Mouse (Mus musculus) activated CD4-positive, CD25-positive, alpha-beta regulatory T cell, adult 4 months (primary cell): ENCODE measurements around the gene Gm20388. TPM values are rescaled to one million over a fixed set of nuclear protein-coding genes. Genes with fewer than 3 reads are reported as not detected.
"Not testable (repeated sequence)": the region's sequence is repeated elsewhere in the genome, so short reads cannot be mapped to it uniquely, and the experiment has no call there.

Experiments
- ATAC-seq: one replicate; pipeline ENCODE4 v1.8.0; 2017
- polyA plus RNA-seq, 2 experiments: library from polyadenylated mRNA; unstranded; fragments of 100-300 nt; shearing (Covaris generic); gene quantifications; one replicate each; pipeline ENCODE4 v1.2.1; 2017

Gm20388 gene
- polyA plus RNA-seq, 2 experiments from 2014 or later: 9.9 to 12.3 TPM

DNA sequence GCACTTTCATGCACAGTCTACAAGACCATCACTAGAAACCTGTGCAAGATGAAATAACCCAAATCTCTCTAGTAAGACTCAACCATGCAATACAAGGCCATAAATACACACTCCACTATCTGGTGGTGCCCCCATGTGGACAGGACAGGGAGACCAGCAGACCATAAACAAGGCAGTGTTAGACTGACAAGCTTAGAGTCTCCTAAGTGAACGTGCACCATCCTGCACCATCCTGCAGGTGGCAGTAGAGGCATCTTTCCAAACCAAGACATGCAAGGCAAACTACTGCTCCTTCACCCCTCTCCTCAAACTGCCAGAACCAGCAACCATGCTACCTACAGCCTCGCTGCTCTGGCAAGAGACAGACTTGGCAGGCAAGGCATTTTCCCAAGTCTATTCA lies 4014.1 kb downstream of the Gm20388 start:
- ATAC-seq: peak; percentile 93

DNA sequence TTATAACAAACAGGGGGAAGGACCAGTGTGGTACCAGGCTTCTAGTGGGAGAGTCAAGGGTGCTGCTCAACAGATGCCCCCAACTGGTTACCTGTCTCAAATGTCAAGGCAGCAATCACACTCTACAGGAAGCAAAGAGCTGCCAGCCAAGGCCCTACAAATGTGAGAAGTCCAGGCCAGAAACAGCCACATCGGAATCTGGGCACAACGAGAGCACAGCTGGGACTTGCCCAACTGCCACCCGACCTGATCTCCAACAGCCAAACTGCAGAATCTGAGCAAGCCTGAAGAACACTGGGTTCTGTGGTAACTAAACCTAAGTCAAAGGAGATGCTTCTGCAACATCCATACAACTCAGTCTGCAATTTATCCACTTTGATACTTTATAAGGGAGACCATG lies 4015.0 kb downstream of the Gm20388 start:
- no peak for ATAC-seq

DNA sequence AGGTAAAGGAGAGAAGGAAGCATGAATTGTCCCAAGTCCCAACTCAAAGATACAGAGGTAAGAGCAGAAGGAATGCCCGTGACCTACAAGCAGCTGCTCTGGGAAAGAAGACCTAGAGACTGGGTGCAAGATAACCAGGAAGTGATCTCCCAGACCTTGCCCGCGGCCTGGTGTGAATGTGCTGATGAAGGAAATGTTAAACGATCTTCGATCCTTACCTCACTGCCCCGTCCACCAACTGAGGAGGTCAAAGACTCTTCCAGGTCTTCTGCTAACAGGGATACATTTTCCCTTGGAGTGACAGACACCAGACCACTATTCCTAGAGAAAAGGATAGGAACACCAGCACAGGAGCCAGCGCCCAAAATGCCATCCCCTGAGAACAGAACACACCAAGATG lies 4018.4 kb downstream of the Gm20388 start:
- no peak for ATAC-seq

DNA sequence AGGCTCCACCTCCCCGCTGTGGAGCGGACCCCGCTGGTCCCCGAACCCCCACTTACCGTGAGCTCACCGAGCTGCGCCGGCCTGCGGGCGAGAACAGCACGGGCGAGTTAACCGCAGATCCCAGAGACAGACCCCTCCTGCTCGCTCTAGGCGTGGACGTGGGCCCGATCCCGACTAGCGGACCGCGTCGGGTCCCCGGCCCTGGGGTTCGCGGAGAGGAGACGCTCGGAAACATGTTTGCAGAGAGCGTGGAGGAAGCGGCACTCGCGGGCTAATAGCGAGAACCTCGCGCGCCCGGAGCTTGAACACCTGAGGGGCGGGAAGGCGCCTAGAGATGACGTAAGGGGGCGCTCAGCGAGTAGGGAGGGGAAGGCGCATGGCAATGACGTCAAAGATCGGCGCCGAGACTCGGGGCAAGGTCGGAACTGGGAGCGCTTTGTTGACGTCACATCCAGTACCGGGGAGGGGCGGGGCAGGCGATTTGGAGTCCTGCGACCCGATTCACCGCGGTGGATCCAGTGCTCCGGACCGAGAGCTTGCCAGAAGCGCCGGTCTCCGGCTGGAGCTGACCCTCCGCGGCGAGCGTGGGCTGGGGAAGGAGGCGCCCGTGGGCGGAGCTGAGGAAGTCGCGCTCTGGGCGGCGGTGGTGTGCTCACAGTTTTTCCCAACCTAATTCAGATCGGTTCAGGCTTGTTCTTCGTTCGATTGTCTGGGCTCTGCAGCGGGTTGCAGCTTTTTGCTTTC lies 4038.5 kb downstream of the Gm20388 start, which contains the start of gene Nup133:
TSS of gene Nup133 (minus strand) at position 324 of the 744 bp plus-strand sequence.
- peak; percentile 85 for ATAC-seq

DNA sequence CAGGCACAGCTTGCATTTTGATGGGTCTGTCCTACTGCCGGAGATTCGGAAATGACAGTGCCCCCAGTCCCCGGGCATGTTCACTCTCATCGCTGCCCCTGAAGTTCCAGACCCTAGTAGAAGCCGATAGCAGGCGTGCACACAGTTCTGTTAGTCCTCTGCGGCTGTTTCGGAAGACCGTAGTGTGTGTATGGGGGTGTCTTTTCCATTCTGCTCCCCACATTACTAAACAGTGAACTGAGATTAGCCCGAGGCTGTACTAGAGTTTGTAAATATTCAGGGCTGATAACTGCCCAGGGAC lies 4039.0 kb downstream of the Gm20388 start:
- peak; percentile 14 for ATAC-seq

DNA sequence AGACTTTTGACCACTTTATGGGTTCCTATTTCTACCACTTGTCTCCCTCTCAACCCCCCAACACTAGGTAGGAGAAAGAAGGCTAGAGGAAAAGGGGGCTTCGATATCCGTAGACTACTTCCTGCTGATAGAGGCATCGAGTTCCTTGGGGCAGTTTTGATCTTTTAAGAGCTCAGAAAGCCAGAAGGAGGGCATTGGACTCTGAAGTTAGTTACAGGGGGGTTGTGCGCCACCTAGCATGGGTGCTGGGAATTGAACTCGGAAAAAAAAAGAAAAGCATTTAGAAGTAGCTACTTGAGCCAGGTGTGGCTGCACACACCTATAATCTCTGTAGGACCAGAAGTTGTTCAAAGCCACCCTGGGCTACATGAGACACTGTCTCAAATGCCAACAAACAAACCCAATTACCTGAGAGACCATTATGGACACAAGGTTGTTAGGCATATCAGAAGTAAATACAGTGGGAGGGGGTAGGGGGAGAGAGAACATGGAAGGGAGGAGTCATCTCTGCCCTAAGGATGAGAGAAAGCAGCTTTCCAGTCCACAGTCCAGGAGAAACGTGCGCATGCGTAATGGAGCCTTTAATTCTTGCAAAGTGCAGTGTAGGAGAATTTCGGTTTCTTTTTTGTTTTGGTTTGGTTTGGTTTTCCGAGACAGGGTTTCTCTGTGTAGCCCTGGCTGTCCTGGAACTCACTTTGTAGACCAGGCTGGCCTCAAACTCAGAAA lies 4039.6 kb downstream of the Gm20388 start:
- peak; percentile 58 for ATAC-seq

DNA sequence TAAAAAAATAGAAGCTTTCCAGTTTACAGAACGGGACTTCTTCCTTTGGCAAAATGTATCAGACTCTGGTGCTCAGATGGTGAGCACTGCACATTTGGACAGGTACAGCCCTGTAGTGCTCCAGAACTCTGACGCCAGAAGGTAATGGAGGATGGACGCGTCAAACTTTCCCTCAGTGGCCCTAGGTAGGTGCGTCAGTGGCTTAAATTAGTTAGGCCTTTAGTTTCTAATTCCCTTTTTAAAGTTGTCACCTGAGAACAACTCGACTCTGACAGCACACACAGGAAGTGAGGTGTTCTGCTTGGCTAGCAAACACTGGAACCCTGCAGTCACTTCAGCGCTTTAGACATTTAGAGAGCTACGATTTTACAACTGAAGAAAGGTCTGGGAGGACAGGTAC lies 4043.0 kb downstream of the Gm20388 start:
- no peak for ATAC-seq

DNA sequence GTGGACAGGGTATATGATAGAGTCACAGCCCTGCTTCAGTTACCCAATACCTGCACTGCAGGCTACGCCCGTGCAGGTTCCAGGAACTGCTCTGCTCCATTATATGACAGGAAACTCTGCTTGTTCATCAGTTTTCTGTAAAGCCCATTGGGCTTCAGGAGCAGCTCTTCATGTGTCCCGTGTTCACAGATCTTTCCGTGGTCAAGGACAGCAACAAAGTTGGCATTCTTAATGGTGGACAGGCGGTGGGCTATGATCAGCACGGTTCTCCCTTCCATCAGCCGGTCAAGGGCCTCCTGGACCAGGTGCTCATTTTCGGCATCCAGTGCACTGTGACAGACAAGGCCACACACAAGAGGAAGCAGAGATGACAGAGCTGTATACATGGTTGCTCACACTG lies 4043.6 kb downstream of the Gm20388 start:
- ATAC-seq: no peak

DNA sequence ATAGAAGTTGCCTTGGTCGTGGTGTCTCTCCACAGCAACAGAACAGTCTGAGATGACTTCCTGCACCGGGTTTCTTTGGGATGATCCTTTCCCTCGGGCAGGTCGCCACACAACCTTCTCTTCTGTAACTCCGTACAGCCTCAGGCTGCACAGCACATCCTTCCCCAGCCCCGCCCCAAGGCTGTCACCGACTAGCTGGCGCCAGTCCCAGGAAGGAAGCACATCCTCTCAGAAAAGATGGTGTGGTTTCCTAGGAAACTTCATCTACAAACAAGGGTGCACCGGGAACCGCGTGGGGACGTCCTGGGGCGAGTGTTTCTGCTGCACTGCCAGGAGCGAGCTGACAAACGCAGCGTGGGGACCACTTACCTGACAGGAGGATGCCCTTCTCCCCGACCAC lies 4047.5 kb downstream of the Gm20388 start:
- ATAC-seq: no peak

DNA sequence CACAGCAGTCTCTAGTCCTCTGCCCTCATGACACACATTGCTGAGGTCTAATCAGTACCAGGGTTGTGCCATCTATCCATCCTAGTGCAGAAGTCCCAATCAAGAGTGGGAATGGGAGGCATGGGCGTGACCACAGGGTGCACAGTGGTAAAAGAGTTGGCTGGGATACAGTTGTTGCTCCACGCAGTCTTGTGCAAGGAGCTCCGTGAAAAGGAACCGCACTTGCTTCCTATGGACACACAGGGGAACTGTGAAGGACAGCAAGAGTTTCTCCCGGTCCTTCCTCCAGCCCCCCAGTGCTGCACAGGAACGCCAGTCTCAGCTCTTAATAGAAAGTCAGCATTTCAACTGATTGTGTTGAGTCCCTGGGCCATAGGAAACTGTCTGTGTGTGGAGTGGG lies 4048.8 kb downstream of the Gm20388 start:
- ATAC-seq: no peak

DNA sequence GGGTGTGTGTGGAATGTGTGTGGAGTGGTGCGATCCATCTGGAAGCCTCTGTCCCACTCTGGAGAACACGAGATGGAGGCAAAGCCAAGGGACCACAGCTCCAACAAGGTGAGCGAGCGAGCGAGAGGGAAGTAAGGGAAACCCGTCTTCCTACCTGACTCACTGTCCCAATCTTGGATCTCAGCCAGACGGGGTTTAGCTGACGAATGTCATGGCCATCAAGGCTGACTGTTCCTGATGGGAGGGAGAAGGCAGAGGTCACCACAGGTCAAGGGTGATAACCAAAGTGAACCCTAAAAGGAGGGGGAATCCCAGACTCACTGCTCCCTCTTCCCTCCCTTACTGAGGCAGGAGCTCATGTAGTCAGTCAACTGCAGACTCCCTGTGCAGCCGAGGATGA lies 4049.4 kb downstream of the Gm20388 start:
- ATAC-seq: no peak

DNA sequence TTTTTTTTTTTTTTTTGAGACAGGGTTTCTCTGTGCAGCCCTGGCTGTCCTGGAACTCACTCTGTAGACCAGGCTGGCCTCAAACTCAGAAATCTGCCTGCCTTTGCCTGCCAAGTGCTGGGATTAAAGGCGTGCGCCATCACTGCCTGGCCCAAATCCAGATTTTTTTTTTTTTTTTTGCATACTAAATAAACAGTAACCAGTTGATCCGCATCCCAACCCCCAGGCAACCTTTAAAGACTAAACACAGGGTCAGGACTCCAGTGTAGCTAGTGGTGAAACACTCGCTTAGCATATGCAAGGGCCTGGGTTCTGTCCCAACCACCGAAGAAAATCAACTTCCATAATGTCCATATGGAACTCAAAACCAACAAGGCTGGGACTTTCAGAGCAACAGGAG lies 4049.9 kb downstream of the Gm20388 start:
- ATAC-seq: not testable (repeated sequence)

DNA sequence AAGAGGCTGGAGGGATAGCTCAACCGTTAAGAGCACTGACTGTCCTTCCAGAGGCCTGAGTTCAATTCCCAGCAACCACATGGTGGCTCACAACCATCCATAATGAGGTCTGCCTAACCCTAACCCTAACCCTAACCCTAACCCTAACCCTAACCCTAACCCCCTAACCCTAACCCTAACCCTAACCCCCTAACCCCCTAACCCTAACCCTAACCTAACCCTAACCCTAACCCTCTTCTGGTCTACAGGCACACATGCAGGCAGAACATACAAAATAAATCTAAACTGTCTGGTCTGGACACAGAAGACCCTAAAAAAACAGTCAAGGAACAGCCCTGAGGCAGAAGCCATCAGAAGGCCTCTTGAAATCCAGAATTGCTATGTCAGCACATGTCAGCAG lies 4050.7 kb downstream of the Gm20388 start:
- no peak for ATAC-seq

DNA sequence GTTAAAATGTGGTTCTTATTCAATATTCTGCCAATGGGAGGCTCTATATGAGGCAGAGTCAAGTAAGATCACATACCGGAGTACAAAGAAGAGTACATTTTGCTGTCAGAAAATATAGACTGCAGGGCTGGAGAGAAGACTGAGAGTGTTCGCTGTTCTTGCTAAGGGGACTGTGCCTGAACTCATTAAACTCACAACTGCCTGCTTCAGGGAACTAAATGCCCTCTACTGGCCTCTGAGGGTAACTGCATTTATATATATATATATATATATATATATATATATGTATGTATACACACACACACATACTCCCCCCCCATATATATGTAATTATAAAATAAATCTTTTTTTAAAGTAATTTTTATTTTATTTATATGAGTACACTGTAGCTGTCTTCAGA lies 4056.3 kb downstream of the Gm20388 start:
- no peak for ATAC-seq

DNA sequence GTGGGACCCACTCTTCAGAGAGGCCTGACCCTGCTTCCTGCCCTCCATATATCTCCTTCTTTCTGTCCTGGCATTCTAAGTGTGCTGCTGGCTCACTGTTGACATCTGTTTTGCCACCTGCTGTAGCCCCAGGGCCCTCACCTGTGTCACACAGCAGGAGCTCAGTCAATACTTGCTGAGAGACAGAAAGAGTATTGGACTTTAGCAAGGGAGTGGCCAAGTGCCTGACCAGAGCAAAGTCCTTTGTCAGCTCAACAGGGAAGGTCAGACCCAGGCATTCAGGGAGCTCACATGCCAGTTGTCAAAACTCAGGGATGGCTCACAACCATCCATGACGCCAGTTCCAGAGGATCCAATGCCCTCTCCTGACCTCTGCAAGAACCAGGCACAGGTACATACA lies 4062.9 kb downstream of the Gm20388 start:
- no peak for ATAC-seq

DNA sequence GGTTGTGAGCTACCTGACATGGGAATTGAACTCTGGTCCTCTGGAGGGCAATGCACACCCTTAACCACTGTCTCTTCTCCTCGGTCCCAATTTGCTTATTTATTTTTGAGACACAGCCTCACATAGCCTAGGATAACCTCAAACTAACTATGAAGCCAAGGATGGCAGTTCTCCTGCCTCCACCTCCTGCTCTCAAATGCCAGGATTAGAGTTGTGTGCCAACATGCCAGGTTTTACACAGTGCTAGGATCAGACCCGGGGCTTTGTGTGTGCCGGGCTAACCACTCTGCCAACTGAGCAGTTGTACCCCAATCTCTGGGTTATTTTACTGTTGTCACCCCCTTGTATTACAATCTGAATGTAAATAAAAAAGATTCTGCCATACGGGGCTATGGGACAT lies 4066.9 kb downstream of the Gm20388 start:
- ATAC-seq: no peak

DNA sequence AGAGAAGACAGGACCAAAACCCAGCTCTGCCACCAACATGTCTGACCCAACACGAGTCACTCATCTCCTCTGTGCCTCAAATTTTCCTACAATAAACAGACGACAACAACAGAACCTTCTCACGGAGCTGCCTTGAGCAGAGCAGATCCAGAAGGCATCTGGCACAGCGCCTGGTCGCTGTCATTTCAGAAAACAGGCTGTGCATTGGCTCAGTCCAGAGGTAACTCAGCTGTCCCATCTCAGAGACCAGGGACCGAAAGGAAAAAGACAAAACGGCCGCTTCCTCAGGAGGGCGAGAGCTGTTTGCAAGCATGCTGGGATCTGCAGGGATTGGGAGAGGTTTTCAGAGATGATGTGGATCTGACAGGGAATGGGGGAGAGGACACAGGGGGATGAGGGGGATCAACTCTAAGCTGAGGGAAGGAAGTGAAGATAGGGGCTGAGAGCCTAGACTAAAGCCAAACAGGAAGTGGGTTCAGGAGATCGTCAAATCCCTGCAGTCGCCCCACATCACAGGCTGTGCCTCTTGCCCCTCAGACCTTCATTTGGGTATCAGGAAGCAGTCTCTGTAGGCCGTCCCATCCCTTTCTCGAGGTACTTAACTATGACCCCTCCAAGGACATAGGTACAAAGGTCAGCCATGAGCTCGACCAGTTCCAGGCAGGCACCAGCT lies 4067.7 kb downstream of the Gm20388 start:
- ATAC-seq: no peak

DNA sequence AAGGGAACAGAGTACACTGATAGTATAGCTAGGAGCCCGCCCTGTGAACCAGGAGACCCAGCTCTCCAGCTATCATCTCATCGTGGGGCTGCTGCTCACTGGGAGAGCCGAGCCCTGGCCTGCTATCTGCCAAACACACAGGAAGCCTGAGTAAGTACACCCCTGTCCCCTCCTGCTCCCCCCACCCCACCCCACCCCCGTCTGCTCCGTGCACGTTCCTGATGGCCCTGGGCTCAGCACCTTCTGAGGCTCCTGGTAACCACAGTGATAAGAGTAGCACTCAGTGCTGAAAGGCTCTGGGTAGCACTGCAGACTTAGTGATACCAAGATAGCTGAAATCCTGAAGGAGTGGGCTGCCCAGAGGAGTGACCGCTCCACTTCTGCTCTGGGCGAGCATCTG lies 4068.3 kb downstream of the Gm20388 start:
- no peak for ATAC-seq

DNA sequence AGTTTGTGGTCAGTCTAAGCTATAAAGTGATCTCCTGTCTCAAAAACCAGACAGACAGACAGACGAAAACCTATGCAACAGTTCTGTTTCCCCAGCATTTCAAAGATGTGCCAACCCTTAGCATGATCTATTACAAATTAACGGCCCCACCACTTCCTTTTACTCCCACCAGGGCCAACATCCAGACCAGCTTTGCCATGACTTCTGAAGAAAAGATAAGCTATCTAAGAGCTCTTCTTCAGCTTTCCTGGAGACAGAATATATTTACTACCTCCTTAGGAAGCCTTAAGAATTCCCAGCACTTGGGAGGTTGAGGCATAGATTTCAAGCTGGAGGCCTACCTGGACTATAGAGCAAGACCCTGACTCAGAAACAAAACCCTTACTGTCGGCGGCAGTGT lies 4069.6 kb downstream of the Gm20388 start:
- ATAC-seq: no peak

DNA sequence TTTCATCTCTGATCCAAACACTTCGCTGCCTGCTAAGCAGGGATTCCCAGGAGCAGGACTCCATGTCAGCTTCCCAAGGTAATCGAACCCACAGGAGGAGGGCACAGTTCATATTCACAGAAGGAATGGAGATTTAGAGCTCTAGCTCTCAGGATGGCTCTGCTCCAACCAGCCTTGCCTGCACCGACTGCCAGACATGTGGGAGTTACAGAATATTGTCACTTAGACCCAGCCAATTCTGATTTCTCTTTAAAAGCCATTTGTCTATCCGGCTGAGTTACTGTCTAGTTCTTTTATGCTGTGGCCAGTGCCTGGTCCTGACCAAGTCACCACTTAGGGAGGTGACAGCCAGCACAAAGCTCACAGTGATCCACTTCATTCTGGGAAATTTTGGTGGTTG lies 4071.0 kb downstream of the Gm20388 start:
- no peak for ATAC-seq

DNA sequence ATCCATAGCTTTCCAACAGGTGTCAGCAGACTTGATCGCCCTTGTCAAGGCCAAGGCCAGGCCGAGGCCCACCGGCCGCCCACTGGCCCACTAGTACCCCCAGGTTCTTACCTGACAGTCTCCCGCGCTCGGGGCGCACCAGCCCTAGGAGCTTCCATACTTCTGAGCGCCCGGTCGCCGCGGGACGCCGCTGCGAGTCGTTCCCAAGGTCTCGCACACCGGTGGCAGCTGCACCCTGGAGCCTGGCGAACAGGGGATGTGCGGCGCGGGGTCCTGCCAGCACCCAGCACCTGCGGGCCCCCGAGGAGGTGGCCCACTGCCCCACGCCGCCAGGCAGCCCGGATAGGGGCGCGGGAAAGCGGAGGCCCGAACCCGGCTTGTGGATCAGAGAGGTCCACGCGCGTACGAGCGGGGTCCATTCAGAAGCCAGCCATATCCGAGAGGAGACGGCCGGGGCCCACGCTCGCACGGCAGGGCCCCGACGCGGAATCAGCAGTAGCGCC lies 4071.7 kb downstream of the Gm20388 start:
- no peak for ATAC-seq

DNA sequence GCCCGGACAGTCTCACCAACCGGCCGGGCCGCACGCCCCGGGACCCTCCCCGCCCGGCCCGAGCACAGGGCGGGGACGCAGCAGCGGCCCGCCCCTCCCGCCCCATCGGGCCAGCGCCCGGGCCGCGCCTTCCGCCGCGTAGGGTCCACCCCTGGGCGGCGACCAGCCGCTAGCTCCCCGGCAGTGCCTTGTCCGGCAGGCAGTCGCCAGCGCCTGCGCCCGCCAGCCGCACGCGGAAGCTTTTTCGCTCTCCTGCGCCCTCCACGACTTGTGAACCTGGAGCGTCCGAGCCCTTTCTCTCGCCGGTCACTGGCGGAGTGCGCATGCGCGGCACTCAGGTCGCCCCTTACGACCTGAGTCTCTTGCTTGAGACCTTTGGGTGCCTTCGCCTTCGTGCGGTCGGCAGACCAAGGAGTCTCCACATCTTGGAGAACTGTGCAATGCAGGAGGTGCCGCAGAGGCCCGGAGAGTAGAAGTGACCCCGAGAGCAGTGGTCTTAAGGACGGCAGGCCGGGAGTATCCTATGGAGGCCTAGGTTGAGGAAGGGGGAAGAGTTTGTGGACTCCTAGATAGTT lies 4072.3 kb downstream of the Gm20388 start, which contains the start of gene Abcb10:
TSS of gene Abcb10 (minus strand) at position 297 of the 575 bp plus-strand sequence.
- peak; percentile 46 for ATAC-seq

DNA sequence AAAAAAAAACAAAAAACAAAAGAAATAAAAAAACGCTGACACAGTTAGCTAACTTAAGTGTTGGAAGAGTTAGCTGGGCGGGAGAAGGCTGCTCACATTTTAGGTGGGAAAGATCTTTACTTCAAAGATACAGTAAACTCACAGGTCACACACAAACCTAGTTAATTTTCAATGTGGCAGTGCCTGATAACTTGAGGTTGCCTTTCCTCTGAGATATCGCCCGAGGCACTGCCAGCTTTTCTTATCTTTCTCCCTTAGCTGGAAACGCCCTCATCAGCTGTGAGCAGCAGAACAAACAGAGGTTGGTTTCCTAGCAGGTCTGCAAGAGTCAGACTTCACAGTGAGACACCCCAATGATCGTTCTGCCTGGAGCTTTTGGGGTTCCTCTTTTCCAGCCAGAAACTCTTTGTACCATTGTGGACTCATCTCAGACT lies 4078.0 kb downstream of the Gm20388 start:
- ATAC-seq: no peak
